Mouse (Mus musculus) G1E (cell line): Measurements from ENCODE around the gene Nt5c. TPM values are rescaled to one million over a fixed set of nuclear protein-coding genes. Genes with fewer than 3 reads are reported as not detected.
"Not testable (repeated sequence)": the region's sequence is repeated elsewhere in the genome, so short reads cannot be mapped to it uniquely, and the experiment has no call there.

Experiments
- ATAC-seq: 2 replicates; pipeline ENCODE4 v1.8.0; 2016; ENCODE audit warnings: mild to moderate bottlenecking; ENCODE audit not compliant: insufficient number of reproducible peaks, poor library complexity, low FRiP score, severe bottlenecking; ENCODE audit errors: extremely low read depth
- DNase-seq: peaks from one replicate; pipeline ENCODE4 v3.0.0; 2012; ENCODE audit warnings: low spot score
- H3K27me3 ChIP-seq: 2 replicates; pipeline ENCODE4 v1.6.1; 2012; ENCODE audit warnings: mild to moderate bottlenecking, low read length, inconsistent platforms; ENCODE audit not compliant: insufficient read depth
- H3K36me3 ChIP-seq: replicated peaks from 2 replicates; pipeline ENCODE3; 2012; ENCODE audit warnings: mild to moderate bottlenecking, inconsistent platforms
- H3K4me1 ChIP-seq: 2 replicates; pipeline ENCODE4 v1.6.1; 2012; ENCODE audit warnings: low read depth, low read length, inconsistent platforms, mixed read lengths; ENCODE audit not compliant: insufficient read depth
- H3K4me3 ChIP-seq: 2 replicates; pipeline ENCODE4 v1.5.1; 2012; ENCODE audit warnings: low read depth, mild to moderate bottlenecking, inconsistent platforms, low read length, moderate library complexity, mixed read lengths
- H3K9me3 ChIP-seq: replicated peaks from 2 replicates; pipeline ENCODE4 v1.6.1; 2012; ENCODE audit warnings: inconsistent platforms
- CTCF ChIP-seq: IDR thresholded peaks from 2 replicates; pipeline ENCODE4 v1.5.1; 2012; ENCODE audit warnings: low read depth, low read length, inconsistent platforms, mixed read lengths
- GATA1 ChIP-seq: IDR thresholded peaks from 2 replicates; pipeline ENCODE4 v1.6.1; 2012; ENCODE audit warnings: borderline replicate concordance, low read length, inconsistent platforms, mixed read lengths
- GATA2 ChIP-seq: IDR thresholded peaks from 2 replicates; pipeline ENCODE4 v1.6.1; 2012; ENCODE audit warnings: low read depth, low read length, inconsistent platforms, borderline replicate concordance
- POLR2AphosphoS5 ChIP-seq: IDR thresholded peaks from 2 replicates; pipeline ENCODE4 v1.6.1; 2012; ENCODE audit warnings: low read depth, low read length, inconsistent platforms; ENCODE audit not compliant: insufficient replicate concordance
- TAL1 ChIP-seq: conservative IDR thresholded peaks from 2 replicates; pipeline ENCODE4 v1.6.1; 2012; ENCODE audit warnings: low read depth, low read length, inconsistent platforms, mixed read lengths
- polyA plus RNA-seq: library from polyadenylated mRNA; stranded (reverse); fragments of >175 nt; gene quantifications from 2 replicates; pipeline ENCODE4 v1.2.3, GENCODE M21; 2012
- total RNA-seq, 2 experiments: library from RNA; stranded (forward) in 1 of 2; stranded (reverse) in 1 of 2; fragments of 200-1000 nt in 1 of 2; fragments of >200 nt in 1 of 2; fragmentation: Nextera tagmentation in 1 of 2; gene quantifications; 2 replicates each; pipeline ENCODE4 v1.2.3; 2014 to 2017

The Nt5c gene
- total and polyA plus RNA-seq, 3 experiments = 43.7 to 161 (median 118) TPM

- no peak for ATAC-seq
- Histone ChIP-seq H3K9me3 (no peaks in the 10 kb centered on the region), H3K4me3 (no peak overlapping the region), H3K27me3 (peaks cover 40% of the 10 kb centered on the region), H3K4me1 (no peaks in the 10 kb centered on the region), H3K36me3 (no peaks in the 10 kb centered on the region)
- no peak for DNase-seq
- TF ChIP-seq TAL1 = no peak
Measured at GRCm38 (mm10) chr11:115460976-115461375, 30.7 kb downstream of the Nt5c start.

DNA sequence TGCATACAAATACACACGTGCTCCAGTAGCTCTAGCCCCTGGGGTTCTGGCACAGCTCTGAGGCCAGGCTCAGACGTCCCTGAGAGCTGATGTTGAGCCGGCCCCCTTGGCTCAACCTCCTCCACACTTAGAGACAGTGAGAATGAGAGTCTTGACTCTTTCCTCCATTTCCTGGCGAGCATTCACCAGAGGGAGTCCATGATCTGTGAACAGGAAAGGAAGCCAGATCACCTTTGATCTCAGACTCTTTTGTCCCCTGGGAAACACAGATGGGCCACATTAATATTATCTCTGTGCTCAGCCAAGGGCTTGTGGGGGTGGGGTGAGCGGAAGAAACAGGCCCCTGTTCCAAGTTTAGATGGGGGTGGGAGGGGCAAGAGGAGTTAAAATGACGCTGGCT lies 34.3 kb downstream of the Nt5c start:
- ATAC-seq (no peak), DNase-seq (no peak)
- no peaks in the 10 kb centered on the region for H3K36me3 ChIP-seq
- H3K27me3 ChIP-seq = peaks cover 21% of the 10 kb centered on the region
- no peaks in the 10 kb centered on the region; the same call in 1 of the 2 replicates for H3K9me3 ChIP-seq
- no peak overlapping the region for H3K4me3 ChIP-seq
- H3K4me1 ChIP-seq = no peaks in the 10 kb centered on the region
- TF ChIP-seq GATA1 (no peak), POLR2AphosphoS5 (no peak), GATA2 (no peak), TAL1 (no peak), CTCF (no peak)

DNA sequence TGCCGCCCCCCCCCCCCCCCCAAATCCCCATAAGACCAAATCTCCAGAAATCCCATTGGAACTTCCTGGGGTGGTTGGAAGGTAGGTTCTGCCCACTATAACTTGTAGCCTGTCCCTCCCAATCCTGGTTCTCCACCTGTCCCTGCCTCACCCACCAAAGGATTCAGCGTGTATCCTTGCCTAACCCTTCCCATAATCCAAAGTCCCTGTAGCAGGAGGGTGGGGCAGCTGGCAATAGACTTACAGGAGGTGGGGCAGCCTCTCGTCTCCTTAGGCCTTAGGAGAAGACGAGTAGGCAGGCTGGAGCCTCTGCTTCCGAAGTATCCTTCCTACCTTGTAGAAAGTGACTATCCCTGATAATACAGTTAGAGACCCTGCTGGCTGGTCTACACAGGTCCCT lies 35.5 kb downstream of the Nt5c start:
- no peak for ATAC-seq
- DNase-seq = no peak
- Histone ChIP-seq H3K4me3 (no peak overlapping the region), H3K36me3 (no peaks in the 10 kb centered on the region), H3K27me3 (peaks cover 14% of the 10 kb centered on the region), H3K9me3 (no peaks in the 10 kb centered on the region; the same call in 1 of the 2 replicates), H3K4me1 (no peaks in the 10 kb centered on the region)
- TF ChIP-seq TAL1 = no peak

GRCm38 (mm10) chr11:115455619-115456018 lies 36.0 kb downstream of the Nt5c start:
- H3K4me3 ChIP-seq = no peak overlapping the region
- H3K27me3 ChIP-seq = peaks cover 14% of the 10 kb centered on the region
- TF ChIP-seq GATA2 (no peak), TAL1 (no peak), GATA1 (no peak), POLR2AphosphoS5 (no peak), CTCF (no peak; the same call in 1 of the 2 replicates)
- ATAC-seq = no peak
- no peaks in the 10 kb centered on the region; the same call in 1 of the 2 replicates for H3K9me3 ChIP-seq
- H3K4me1 ChIP-seq = no peaks in the 10 kb centered on the region
- no peaks in the 10 kb centered on the region for H3K36me3 ChIP-seq
- DNase-seq = no peak

DNA sequence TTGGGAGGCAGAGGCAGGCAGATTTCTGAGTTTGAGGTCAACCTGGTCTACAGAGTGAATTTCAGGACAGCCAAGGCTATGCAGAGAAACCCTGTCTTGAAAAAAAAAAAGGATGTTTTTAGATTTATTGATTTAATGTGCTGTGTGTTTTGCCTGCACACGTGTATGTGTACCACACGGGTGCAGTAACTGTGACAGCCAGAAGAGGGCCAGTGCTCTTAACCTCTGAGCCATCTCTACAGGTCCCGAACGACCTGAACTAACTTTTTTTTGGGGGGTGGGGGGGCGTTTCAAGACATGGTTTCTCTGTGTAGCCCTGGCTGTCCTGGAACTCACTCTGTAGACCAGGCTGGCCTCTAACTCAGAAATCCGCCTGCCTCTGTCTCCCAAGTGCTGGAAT lies 36.8 kb downstream of the Nt5c start:
- not testable (repeated sequence) for H3K4me1 ChIP-seq, H3K9me3 ChIP-seq, H3K36me3 ChIP-seq, ATAC-seq, DNase-seq, H3K4me3 ChIP-seq
- H3K27me3 ChIP-seq = peaks cover 15% of the 10 kb centered on the region

- no peak for TF ChIP-seq TAL1
- no peak for TF ChIP-seq GATA2
- TF ChIP-seq GATA1 = no peak
- TF ChIP-seq POLR2AphosphoS5 = no peak
- TF ChIP-seq CTCF = no peak
- no peaks in the 10 kb centered on the region for H3K4me1 ChIP-seq
- no peak for DNase-seq
- no peak overlapping the region for H3K4me3 ChIP-seq
- H3K9me3 ChIP-seq = no peaks in the 10 kb centered on the region; the same call in 1 of the 2 replicates
- H3K27me3 ChIP-seq = peaks cover 24% of the 10 kb centered on the region
- no peaks in the 10 kb centered on the region for H3K36me3 ChIP-seq
- ATAC-seq = no peak
Measured at GRCm38 (mm10) chr11:115453306-115453705, 38.4 kb downstream of the Nt5c start.

DNA sequence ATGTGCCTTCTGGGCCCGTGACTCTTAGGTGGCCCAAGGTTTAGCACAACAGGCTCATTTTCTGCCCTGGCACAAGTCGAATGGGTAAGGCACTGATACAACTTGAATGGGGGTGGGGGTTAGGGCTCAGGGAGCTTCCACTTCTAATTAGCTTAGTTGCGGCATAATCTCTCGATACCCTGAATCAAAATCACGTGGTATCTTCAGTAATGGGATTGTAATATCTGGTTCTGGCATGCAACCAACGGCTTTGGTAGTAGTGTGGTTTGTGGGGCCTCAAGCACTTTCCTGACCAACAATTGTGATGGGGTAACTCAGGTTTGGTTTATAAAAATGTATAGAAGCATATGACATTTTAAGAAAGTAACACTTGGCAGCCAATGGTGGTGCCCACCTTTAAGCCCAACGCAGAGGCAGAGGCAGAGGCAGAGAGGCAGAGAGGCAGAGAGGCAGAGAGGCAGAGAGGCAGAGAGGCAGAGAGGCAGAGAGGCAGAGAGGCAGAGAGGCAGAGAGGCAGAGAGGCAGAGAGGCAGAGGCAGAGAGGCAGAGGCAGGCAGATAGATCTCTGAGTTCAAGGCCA lies 39.3 kb downstream of the Nt5c start:
- ATAC-seq (no peak), DNase-seq (no peak)
- Histone ChIP-seq H3K4me1 (no peaks in the 10 kb centered on the region), H3K36me3 (no peaks in the 10 kb centered on the region), H3K4me3 (no peak overlapping the region), H3K27me3 (peaks cover 31% of the 10 kb centered on the region), H3K9me3 (no peaks in the 10 kb centered on the region; the same call in 1 of the 2 replicates)
- TF ChIP-seq GATA2 (no peak), POLR2AphosphoS5 (no peak), GATA1 (no peak), CTCF (no peak), TAL1 (no peak)
